Mouse (Mus musculus): Measurements from ENCODE around the gene Fam169b. TPM values are rescaled to one million over a fixed set of nuclear protein-coding genes. Genes with fewer than 3 reads are reported as not detected.

The Fam169b gene
- polyA plus RNA-seq, 1 experiment, result 1.8 TPM

DNA sequence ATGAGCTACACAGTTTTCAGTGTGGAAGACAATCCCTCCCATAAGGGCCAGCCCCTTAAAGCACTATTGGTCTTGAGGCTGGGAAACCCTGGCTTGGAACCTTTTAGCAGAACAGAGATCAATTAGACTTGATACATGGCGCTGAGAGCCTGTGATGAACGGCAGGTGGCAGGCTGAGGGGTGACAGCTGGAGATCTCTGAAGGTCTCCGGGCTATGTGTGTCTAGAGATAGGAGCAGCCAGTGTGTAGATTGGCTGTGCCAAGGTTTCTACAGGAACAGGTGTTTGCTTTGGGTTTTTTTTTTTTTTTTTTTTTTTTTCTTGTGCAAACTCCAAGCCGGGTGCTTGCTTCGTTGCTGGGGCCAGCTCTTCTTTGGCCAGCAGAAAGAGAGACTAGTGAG, 135.0 kb downstream of the Fam169b start:
- DNase-seq (ENCODE audit: low read depth), result no peak

Other genes with a start within 250 kb of the Fam169b start
- gene Pgpep1l, start 9.6 kb upstream of the Fam169b start, polyA plus RNA-seq (2012; rRNA removed), result not detected in 2 replicates

Measured in gonadal fat pad, adult 2 months (tissue).